In the genomic region with DNA sequence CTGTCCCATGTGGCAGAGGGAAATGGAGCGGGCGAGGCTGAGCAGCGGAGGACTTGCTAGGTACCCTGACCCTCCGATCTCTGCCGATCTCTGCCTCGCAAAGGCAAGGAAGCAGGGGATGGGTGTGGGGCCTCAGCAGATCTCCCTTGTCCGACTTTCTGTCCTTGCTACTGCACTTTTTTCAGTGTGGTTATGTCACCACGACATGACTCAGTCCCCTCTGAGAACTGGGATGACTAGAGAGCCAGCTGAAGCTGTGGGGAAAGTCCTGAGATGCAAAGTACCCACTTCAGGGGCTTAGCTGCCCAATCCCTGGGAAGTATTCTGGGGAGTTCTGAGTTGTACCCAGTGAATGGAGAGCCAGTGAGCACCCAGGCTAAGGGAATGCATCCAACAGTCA, we compare ENCODE assay signal across 12 mouse cellular contexts. TPM values are rescaled to one million over a fixed set of nuclear protein-coding genes. Genes with fewer than 3 reads are reported as not detected.
DNase-seq lines count a peak whose midpoint lies in the region; ATAC-seq and TF ChIP-seq lines count a peak whose summit lies in the region.
"Had no signal": no experiment of that assay in that cellular context is flagged by ENCODE, and none has a peak within 500 bp of the region (broad histone marks: within the 10 kb centered on the region; RNA-seq: fewer than 3 reads in every experiment).

No protein-coding gene starts in this region.

- ATAC-seq in lung, embryonic 14.5 days (ENCODE audit: insufficient read depth): no peak
- no peak for ATAC-seq in embryonic facial prominence, embryonic 12.5 days (ENCODE audit: insufficient number of reproducible peaks, insufficient read depth, low FRiP score, low TSS enrichment)
- ATAC-seq in hindbrain, embryonic 13.5 days (ENCODE audit: low FRiP score): no peak; the same call in 1 of the 2 replicates
- ATAC-seq in neural tube, embryonic 14.5 days (ENCODE audit: low read depth): no peak
- no peak for ATAC-seq in cerebellum, adult (ENCODE audit: insufficient number of reproducible peaks, low FRiP score, low TSS enrichment)

- TF ChIP-seq CTCF in lung, embryonic 14.5 days (IDR thresholded peaks at IDR 0.05; ENCODE audit: low read depth): no peak

- no peaks in the 10 kb centered on the region for H3K9me3 ChIP-seq in lung, embryonic 14.5 days (ENCODE audit: low read depth, low read length)
- H3K9me3 ChIP-seq in embryonic facial prominence, embryonic 12.5 days: no peaks in the 10 kb centered on the region
- H3K9me3 ChIP-seq in hindbrain, embryonic 13.5 days: no peaks in the 10 kb centered on the region
- no peaks in the 10 kb centered on the region for H3K9me3 ChIP-seq in neural tube, embryonic 14.5 days (ENCODE audit: control insufficient read depth, low read length)

- no peak overlapping the region for H3K4me3 ChIP-seq in lung, embryonic 14.5 days (ENCODE audit: low read depth, low read length)
- no peak overlapping the region for H3K4me3 ChIP-seq in embryonic facial prominence, embryonic 12.5 days
- H3K4me3 ChIP-seq in hindbrain, embryonic 13.5 days: no peak overlapping the region
- H3K4me3 ChIP-seq in neural tube, embryonic 14.5 days (ENCODE audit: low read depth, low read length): no peak overlapping the region

- no peak for DNase-seq in lung, embryonic 14.5 days
- DNase-seq in lung, postnatal 4 days: no peak
- DNase-seq in heart, postnatal 36 days: no peak
- DNase-seq: gastrocnemius, postnatal 25 days; kidney, postnatal 4 days; thymus, adult 2 months had no signal

- intact Hi-C loops in heart, postnatal 36 days (cut with DNase I): no loop called here

- no peaks in the 10 kb centered on the region for H3K27me3 ChIP-seq in lung, embryonic 14.5 days (ENCODE audit: insufficient read depth, low read length)
- H3K27me3 ChIP-seq in embryonic facial prominence, embryonic 12.5 days: no peaks in the 10 kb centered on the region
- H3K27me3 ChIP-seq in hindbrain, embryonic 13.5 days: no peaks in the 10 kb centered on the region
- no peaks in the 10 kb centered on the region for H3K27me3 ChIP-seq in neural tube, embryonic 14.5 days (ENCODE audit: control insufficient read depth, insufficient read depth, low read length)

- H3K36me3 ChIP-seq in lung, embryonic 14.5 days (ENCODE audit: insufficient read depth): no peaks in the 10 kb centered on the region
- no peaks in the 10 kb centered on the region for H3K36me3 ChIP-seq in embryonic facial prominence, embryonic 12.5 days
- no peaks in the 10 kb centered on the region for H3K36me3 ChIP-seq in hindbrain, embryonic 13.5 days
- no peaks in the 10 kb centered on the region for H3K36me3 ChIP-seq in neural tube, embryonic 14.5 days (ENCODE audit: control insufficient read depth, insufficient read depth, low read length)

- WGBS in lung, embryonic 14.5 days: 76% methylated on average over 8 of the region's 8 CpGs
- 76% methylated on average over 8 of the region's 8 CpGs for WGBS in embryonic facial prominence, embryonic 12.5 days
- 74% methylated on average over 8 of the region's 8 CpGs for WGBS in hindbrain, embryonic 13.5 days
- WGBS in neural tube, embryonic 14.5 days: 69% methylated on average over 8 of the region's 8 CpGs

- H3K4me2 ChIP-seq in lung, embryonic 14.5 days: no peak overlapping the region
- H3K4me2 ChIP-seq in embryonic facial prominence, embryonic 12.5 days (replicated peaks): no peak overlapping the region
- no peak overlapping the region for H3K4me2 ChIP-seq in hindbrain, embryonic 13.5 days
- no peak overlapping the region for H3K4me2 ChIP-seq in neural tube, embryonic 14.5 days (ENCODE audit: low read depth, low read length)

- no peak overlapping the region for H3K9ac ChIP-seq in lung, embryonic 14.5 days
- H3K9ac ChIP-seq in embryonic facial prominence, embryonic 12.5 days: no peak overlapping the region
- H3K9ac ChIP-seq in hindbrain, embryonic 13.5 days: no peak overlapping the region
- H3K9ac ChIP-seq in neural tube, embryonic 14.5 days (replicated peaks; ENCODE audit: low read depth, low read length): no peak overlapping the region

- no peaks in the 10 kb centered on the region for H3K4me1 ChIP-seq in lung, embryonic 14.5 days (ENCODE audit: insufficient read depth)
- H3K4me1 ChIP-seq in embryonic facial prominence, embryonic 12.5 days: peaks cover 13% of the 10 kb centered on the region; the same call in 1 of the 2 replicates
- peaks cover 9% of the 10 kb centered on the region for H3K4me1 ChIP-seq in hindbrain, embryonic 13.5 days (replicated peaks)
- H3K4me1 ChIP-seq in neural tube, embryonic 14.5 days (ENCODE audit: control insufficient read depth, insufficient read depth, low read length): no peaks in the 10 kb centered on the region

- 0 out of 2 replicates have a peak overlapping the region, but pooled peaks have one; percentile 42 for H3K27ac ChIP-seq in lung, embryonic 14.5 days (ENCODE audit: low read depth)
- peak overlapping the region; percentile 46; the same call in 1 of the 2 replicates for H3K27ac ChIP-seq in embryonic facial prominence, embryonic 12.5 days
- H3K27ac ChIP-seq in hindbrain, embryonic 13.5 days: peak overlapping the region; percentile 66
- H3K27ac ChIP-seq in neural tube, embryonic 14.5 days (ENCODE audit: low read depth, low read length): peak overlapping the region; percentile 62

RNA-seq across cellular contexts. Expression of a gene that starts 0.3 kb away (rescaled TPM):
- polyA plus RNA-seq in lung, embryonic 14.5 days (2014; fragmentation: Nextera tagmentation; extraction: Ambion mirVana): 0.26 and 0.54 TPM in 2 replicates
- 3.0 and 3.5 TPM in 2 replicates for polyA plus RNA-seq in embryonic facial prominence, embryonic 12.5 days (2016; fragmentation: Nextera tagmentation; extraction: Ambion mirVana)
- polyA plus RNA-seq in hindbrain, embryonic 13.5 days (2015; fragmentation: Nextera tagmentation; extraction: Ambion mirVana): 16.2 and 21.9 TPM in 2 replicates
- 23.4 TPM in 2 replicates for polyA plus RNA-seq in neural tube, embryonic 14.5 days (2014; fragmentation: Nextera tagmentation; extraction: Ambion mirVana)
- not detected for total RNA-seq in heart, postnatal 36 days (2021)
- total RNA-seq: gastrocnemius, postnatal 25 days; megakaryocyte progenitor cell, adult 5-6 weeks had no signal
- polyA plus RNA-seq: heart, embryonic 14.5 days had no signal

RNA-seq across cellular contexts. Expression of a gene that starts 4.6 kb away (rescaled TPM):
- 16.9 and 19.3 TPM in 2 replicates for polyA plus RNA-seq in lung, embryonic 14.5 days (2014; fragmentation: Nextera tagmentation; extraction: Ambion mirVana)
- polyA plus RNA-seq in embryonic facial prominence, embryonic 12.5 days (2016; fragmentation: Nextera tagmentation; extraction: Ambion mirVana): 12.7 and 14.0 TPM in 2 replicates
- 3.2 and 3.7 TPM in 2 replicates for polyA plus RNA-seq in hindbrain, embryonic 13.5 days (2015; fragmentation: Nextera tagmentation; extraction: Ambion mirVana)
- 1.5 and 1.9 TPM in 2 replicates for polyA plus RNA-seq in neural tube, embryonic 14.5 days (2014; fragmentation: Nextera tagmentation; extraction: Ambion mirVana)
- under 1 TPM; 0.16 to 0.53 TPM for total RNA-seq in heart, postnatal 36 days (2021)
